Mouse (Mus musculus) gastrocnemius, postnatal 36 days (tissue): ENCODE results near the gene Vmn2r107. TPM values are rescaled to one million over a fixed set of nuclear protein-coding genes. Genes with fewer than 3 reads are reported as not detected.

Experiments
- DNase-seq, 2 experiments: peaks; one replicate each; pipeline ENCODE4 v3.0.0; 2022
- intact Hi-C: fragments of 180-260 bp; cut with DNase I; formaldehyde crosslinking; loops from one replicate; pipeline ENCODE4 v1.15.1; 2025
- long read RNA-seq, 2 experiments: library from polyadenylated mRNA; stranded (forward); transcript quantifications; one replicate each; pipeline ENCODE4 v2.0.0; 2021
- total RNA-seq, 2 experiments: library from RNA; stranded (reverse); gene quantifications; 2 replicates each; pipeline ENCODE4 v1.2.3; 2021

Vmn2r107 gene
- not detected for total RNA-seq
- long read RNA-seq, experiment 1, result 0 reads
- long read RNA-seq, experiment 2, result 0 reads

GRCm38 (mm10) chr17:20344942-20345341 lies at the start of gene Vmn2r107:
TSS of gene Vmn2r107 (plus strand) at chr17:20345242.
- intact Hi-C loops, result no loop called here
- DNase-seq, result no peak

DNA sequence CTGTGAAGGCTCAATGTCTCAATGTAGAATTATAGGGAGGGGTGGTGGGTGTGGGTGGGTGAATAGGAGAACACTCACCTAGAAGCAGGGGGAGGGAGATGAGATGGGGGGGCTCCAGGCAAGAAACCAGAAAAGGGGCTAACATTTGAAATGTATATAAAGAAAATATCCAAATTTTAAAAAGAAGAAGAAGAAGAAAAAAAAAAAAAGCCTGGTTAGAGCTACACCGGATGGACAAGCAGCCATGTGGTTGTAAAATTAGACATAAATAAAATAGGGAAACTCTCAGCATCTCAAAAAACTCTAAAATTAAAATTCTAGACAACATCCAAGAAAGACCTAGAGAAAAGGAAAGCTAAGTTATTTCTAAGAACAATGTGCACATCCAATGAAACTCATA lies 39.3 kb upstream of the Vmn2r107 start:
- DNase-seq, result no peak
- intact Hi-C loops, result no loop called here

DNA sequence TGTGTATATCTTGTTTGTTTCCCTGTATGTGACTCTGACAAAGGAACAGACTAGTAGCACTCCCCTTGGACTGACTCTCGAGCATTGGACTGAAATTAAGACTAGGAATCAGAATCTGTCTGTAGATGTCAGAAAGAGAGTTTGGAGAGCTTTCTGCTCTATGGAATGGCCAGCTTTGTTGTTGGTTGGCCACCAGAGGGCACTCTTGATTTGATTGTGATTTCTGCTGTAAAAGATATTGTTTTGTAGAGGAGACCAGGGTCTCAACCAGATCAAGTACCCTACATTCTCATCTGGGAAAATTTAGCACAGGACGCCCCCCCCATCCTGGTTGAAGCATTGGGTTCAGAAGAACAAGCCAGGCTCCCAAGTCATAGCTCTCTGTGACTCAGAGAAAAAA lies 54.1 kb downstream of the Vmn2r107 start:
- no peak for DNase-seq
- intact Hi-C loops, result no loop called here

- intact Hi-C loops, result no loop called here
- DNase-seq, result no peak
Observed at GRCm38 (mm10) chr17:20413846-20414245, 68.8 kb downstream of the Vmn2r107 start, which contains the start of gene Vmn1r224. TSS of gene Vmn1r224 (plus strand) at chr17:20414146.

Other genes with a start within 250 kb of the Vmn2r107 start
- gene Fpr-rs7, start 231.0 kb upstream of the Vmn2r107 start, total RNA-seq, result not detected
- not detected for gene Fpr-rs6, start 162.1 kb upstream of the Vmn2r107 start, total RNA-seq
- gene Vmn2r105, start 110.2 kb upstream of the Vmn2r107 start, total RNA-seq, result not detected
- not detected for gene Vmn2r106, start 59.7 kb upstream of the Vmn2r107 start, total RNA-seq
- gene Vmn1r224, start 68.9 kb downstream of the Vmn2r107 start, total RNA-seq, result not detected
- not detected for gene Vmn2r108, start 136.1 kb downstream of the Vmn2r107 start, total RNA-seq
- not detected for gene Vmn1r225, start 152.9 kb downstream of the Vmn2r107 start, total RNA-seq
- gene Vmn2r109, start 219.5 kb downstream of the Vmn2r107 start, total RNA-seq, result not detected